11 mouse cellular contexts compared by ENCODE assay signal in the genomic region with DNA sequence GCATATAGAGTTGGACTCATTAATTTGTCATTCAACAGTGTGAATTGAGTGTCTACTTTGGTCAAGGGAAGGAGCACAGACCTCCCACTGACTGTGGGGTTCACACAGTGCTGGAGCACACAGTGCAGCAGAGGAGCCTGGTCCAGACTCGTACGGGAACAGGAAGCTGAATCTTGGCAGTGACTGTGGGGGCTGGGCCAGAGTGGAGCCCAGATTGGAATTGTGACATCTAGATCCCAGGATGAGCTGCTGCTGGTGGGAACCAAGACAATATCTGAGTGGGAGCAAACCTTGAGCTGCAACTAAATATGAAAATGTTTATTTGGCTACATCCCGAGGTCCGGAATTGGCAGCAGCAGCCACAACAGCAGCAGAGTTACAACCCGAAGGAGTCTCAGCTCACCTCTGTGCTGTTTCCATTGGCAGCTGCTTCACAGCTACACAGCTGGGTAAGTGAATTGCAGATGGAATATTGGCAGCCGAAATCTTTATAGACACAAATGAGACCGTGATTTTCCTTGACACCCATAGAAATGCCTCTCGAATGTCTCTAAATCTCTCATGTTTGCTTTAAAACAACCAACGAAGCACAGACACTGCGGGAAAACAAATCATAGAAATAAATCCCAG.
DNase-seq lines count a peak whose midpoint lies in the region; ATAC-seq and TF ChIP-seq lines count a peak whose summit lies in the region.
"Had no signal": no experiment of that assay in that cellular context is flagged by ENCODE, and none has a peak within 500 bp of the region (broad histone marks: within the 10 kb centered on the region; RNA-seq: fewer than 3 reads in every experiment).

No protein-coding gene starts in this region.

- no peak overlapping the region for H3K27ac ChIP-seq in forebrain, embryonic 11.5 days (ENCODE audit: low read depth, low read length)
- H3K27ac ChIP-seq in forebrain, embryonic 10.5 days = no peak overlapping the region
- H3K27ac ChIP-seq in liver, embryonic 13.5 days = peak overlapping the region; percentile 11; the same call in 1 of the 2 replicates
- no peak overlapping the region for H3K27ac ChIP-seq in lung, postnatal 0 days (ENCODE audit: low read length)
- no peak overlapping the region for H3K27ac ChIP-seq in layer of hippocampus, adult 2 months
- H3K27ac ChIP-seq: forebrain, embryonic 13.5 days had no signal

- H3K9me3 ChIP-seq in forebrain, embryonic 11.5 days (ENCODE audit: control insufficient read depth, low read length) = no peaks in the 10 kb centered on the region
- no peaks in the 10 kb centered on the region for H3K9me3 ChIP-seq in forebrain, embryonic 10.5 days
- no peaks in the 10 kb centered on the region for H3K9me3 ChIP-seq in liver, embryonic 13.5 days (replicated peaks)
- H3K9me3 ChIP-seq in lung, postnatal 0 days (ENCODE audit: low read length) = no peaks in the 10 kb centered on the region
- H3K9me3 ChIP-seq: forebrain, embryonic 13.5 days had no signal

- H3K9ac ChIP-seq in forebrain, embryonic 11.5 days (ENCODE audit: low read length) = no peak overlapping the region
- no peak overlapping the region for H3K9ac ChIP-seq in liver, embryonic 13.5 days
- H3K9ac ChIP-seq in lung, postnatal 0 days (replicated peaks; ENCODE audit: low read depth) = no peak overlapping the region
- H3K9ac ChIP-seq: forebrain, embryonic 13.5 days had no signal

- TF ChIP-seq CTCF in lung, postnatal 0 days (IDR thresholded peaks at IDR 0.05) = no peak
- TF ChIP-seq CTCF in layer of hippocampus, adult 2 months (conservative IDR thresholded peaks at IDR 0.05) = no peak

- H3K4me3 ChIP-seq in forebrain, embryonic 11.5 days (ENCODE audit: low read depth, low read length) = no peak overlapping the region
- no peak overlapping the region for H3K4me3 ChIP-seq in forebrain, embryonic 10.5 days
- no peak overlapping the region for H3K4me3 ChIP-seq in liver, embryonic 13.5 days (replicated peaks)
- H3K4me3 ChIP-seq in lung, postnatal 0 days (ENCODE audit: low read depth, low read length) = no peak overlapping the region
- H3K4me3 ChIP-seq in layer of hippocampus, adult 2 months = no peak overlapping the region
- H3K4me3 ChIP-seq: forebrain, embryonic 13.5 days had no signal

- H3K4me1 ChIP-seq in forebrain, embryonic 11.5 days (replicated peaks; ENCODE audit: control insufficient read depth, insufficient read depth, low read length) = no peaks in the 10 kb centered on the region
- H3K4me1 ChIP-seq in forebrain, embryonic 10.5 days = no peaks in the 10 kb centered on the region
- H3K4me1 ChIP-seq in liver, embryonic 13.5 days (replicated peaks) = peaks cover 75% of the 10 kb centered on the region
- H3K4me1 ChIP-seq in lung, postnatal 0 days (ENCODE audit: insufficient read depth, low read depth, low read length) = no peaks in the 10 kb centered on the region
- H3K4me1 ChIP-seq: forebrain, embryonic 13.5 days had no signal

- H3K36me3 ChIP-seq in forebrain, embryonic 11.5 days (ENCODE audit: control insufficient read depth, insufficient read depth, low read length) = no peaks in the 10 kb centered on the region
- H3K36me3 ChIP-seq in forebrain, embryonic 10.5 days (replicated peaks) = no peaks in the 10 kb centered on the region
- no peaks in the 10 kb centered on the region for H3K36me3 ChIP-seq in liver, embryonic 13.5 days
- H3K36me3 ChIP-seq in lung, postnatal 0 days (ENCODE audit: insufficient read depth, low read length) = no peaks in the 10 kb centered on the region

- no peaks in the 10 kb centered on the region for H3K27me3 ChIP-seq in forebrain, embryonic 11.5 days (ENCODE audit: control insufficient read depth, insufficient read depth, low read length)
- H3K27me3 ChIP-seq in forebrain, embryonic 10.5 days (ENCODE audit: poor library complexity, severe bottlenecking) = no peaks in the 10 kb centered on the region
- H3K27me3 ChIP-seq in liver, embryonic 13.5 days = no peaks in the 10 kb centered on the region
- H3K27me3 ChIP-seq in lung, postnatal 0 days (replicated peaks; ENCODE audit: insufficient read depth, low read length) = no peaks in the 10 kb centered on the region
- H3K27me3 ChIP-seq: forebrain, embryonic 13.5 days had no signal

- peak; percentile 18 for DNase-seq in forebrain, embryonic 11.5 days (ENCODE audit: low spot score)
- no peak for DNase-seq in forebrain, embryonic 10.5 days (ENCODE audit: extremely low spot score, low spot score)
- no peak for DNase-seq in liver, embryonic 13.5 days
- DNase-seq in liver = no peak
- peak; percentile 13 to 32 for DNase-seq in heart, adult 18-20 months
- DNase-seq in lung, postnatal 0 days (ENCODE audit: low spot score) = peak; percentile 21
- DNase-seq in layer of hippocampus, adult 2 months (ENCODE audit: low spot score in 2 of 2) = no peak
- no peak for DNase-seq in embryo, embryonic 10 days (ENCODE audit: low spot score)
- DNase-seq: adrenal gland, postnatal 14 days; cerebellum, adult 9-11 months had no signal

- 88% methylated on average over 10 of the region's 10 CpGs for WGBS in forebrain, embryonic 11.5 days
- 91% methylated on average over 10 of the region's 10 CpGs for WGBS in forebrain, embryonic 10.5 days
- 58% methylated on average over 10 of the region's 10 CpGs for WGBS in liver, embryonic 13.5 days (ENCODE audit: insufficient replicate concordance)
- WGBS in lung, postnatal 0 days = 38% methylated on average over 10 of the region's 10 CpGs

- no peak overlapping the region for H3K4me2 ChIP-seq in forebrain, embryonic 11.5 days (ENCODE audit: low read depth, low read length, severe bottlenecking)
- no peak overlapping the region for H3K4me2 ChIP-seq in liver, embryonic 13.5 days
- H3K4me2 ChIP-seq in lung, postnatal 0 days (replicated peaks; ENCODE audit: low read depth, low read length) = no peak overlapping the region
- H3K4me2 ChIP-seq: forebrain, embryonic 13.5 days had no signal

- ATAC-seq in forebrain, embryonic 11.5 days (replicated peaks; ENCODE audit: low FRiP score) = no peak
- ATAC-seq in liver, embryonic 13.5 days (ENCODE audit: low read depth) = no peak
- ATAC-seq in lung, postnatal 0 days = peak; percentile 68
- ATAC-seq: forebrain, embryonic 13.5 days had no signal

- TF ChIP-seq EP300 in lung, postnatal 0 days (IDR thresholded peaks at IDR 0.05) = no peak

Comparison
In these comparisons a context has a peak if more than half of its experiments do, and no peak if none do; other contexts are left out.
1. DNase-seq: peak in forebrain, embryonic 11.5 days (single experiment), heart, adult 18-20 months (2 of 2) and lung, postnatal 0 days (single experiment); none in forebrain, embryonic 10.5 days (single experiment), liver, embryonic 13.5 days (single experiment), liver (single experiment), layer of hippocampus, adult 2 months (0 of 2) and embryo, embryonic 10 days (single experiment).